In genomic region chr9:86466990-86467870, GRCm38 (mm10) we compare ENCODE assay signal across 8 mouse cellular contexts. TPM values are rescaled to one million over a fixed set of nuclear protein-coding genes. Genes with fewer than 3 reads are reported as not detected.
A peak's percentile ranks its signal among the peaks of the same experiment; 100 is the strongest.
DNase-seq lines count a peak whose midpoint lies in the region; ATAC-seq and TF ChIP-seq lines count a peak whose summit lies in the region.

Dop1a (plus strand) TSS chr9:86467154.

- peak; percentile 93 for TF ChIP-seq POLR2A in brain, embryonic 14.5 days (IDR thresholded peaks at IDR 0.05; ENCODE audit: borderline replicate concordance, extremely low read depth, insufficient read depth, insufficient read length, poor library complexity, severe bottlenecking)

- H3K27ac ChIP-seq in heart, embryonic 11.5 days (ENCODE audit: low read depth, low read length), result peak within 1 kb of the TSS; percentile 46; the same call in 1 of the 2 replicates
- peak within 1 kb of the TSS; percentile 62 for H3K27ac ChIP-seq in kidney, postnatal 0 days
- H3K27ac ChIP-seq in liver, embryonic 13.5 days, result peak within 1 kb of the TSS; percentile 82
- H3K27ac ChIP-seq in stomach, embryonic 16.5 days (ENCODE audit: low read length), result peak within 1 kb of the TSS; percentile 90

- peak; percentile 97 for DNase-seq in brain, embryonic 14.5 days (ENCODE audit: low read depth)
- DNase-seq in kidney, postnatal 0 days (ENCODE audit: low spot score), result peak; percentile 92
- DNase-seq in liver, embryonic 13.5 days, result peak; percentile 82
- DNase-seq in neural tube, embryonic 10.5 days (ENCODE audit: extremely low spot score, low spot score), result peak; percentile 90

- peak within 1 kb of the TSS; percentile 69 for H3K4me3 ChIP-seq in C2C12 (ENCODE audit: insufficient read depth, poor library complexity, severe bottlenecking)
- peak within 1 kb of the TSS; percentile 91 for H3K4me3 ChIP-seq in erythroblast, embryonic 14.5 days (replicated peaks)
- peak within 1 kb of the TSS; percentile 92 for H3K4me3 ChIP-seq in heart, embryonic 11.5 days (ENCODE audit: low read depth, low read length)
- peak within 1 kb of the TSS; percentile 90 for H3K4me3 ChIP-seq in kidney, postnatal 0 days (replicated peaks; ENCODE audit: low read depth, low read length)
- H3K4me3 ChIP-seq in liver, embryonic 13.5 days (replicated peaks), result peak within 1 kb of the TSS; percentile 89
- H3K4me3 ChIP-seq in stomach, embryonic 16.5 days (replicated peaks; ENCODE audit: low read length), result peak within 1 kb of the TSS; percentile 79

- H3K79me2 ChIP-seq in C2C12 (ENCODE audit: control insufficient read depth, insufficient read depth), result peaks cover 43% of the 10 kb centered on the region

- TF ChIP-seq CTCF in C2C12 (IDR thresholded peaks at IDR 0.05; ENCODE audit: control insufficient read depth, insufficient read depth, insufficient read length), result peak; percentile 97
- peak; percentile 93 for TF ChIP-seq CTCF in brain, embryonic 14.5 days (IDR thresholded peaks at IDR 0.05; ENCODE audit: borderline replicate concordance, extremely low read depth, insufficient read depth, insufficient read length)
- TF ChIP-seq CTCF in kidney, postnatal 0 days (IDR thresholded peaks at IDR 0.05; ENCODE audit: low read depth), result peak; percentile 78

- ATAC-seq in heart, embryonic 11.5 days (replicated peaks; ENCODE audit: insufficient number of reproducible peaks, low FRiP score, low TSS enrichment), result peak; percentile 93
- peak; percentile 93 for ATAC-seq in kidney, postnatal 0 days (replicated peaks; ENCODE audit: low FRiP score, low read depth)
- ATAC-seq in liver, embryonic 13.5 days (ENCODE audit: low read depth), result peak; percentile 93
- peak; percentile 94 for ATAC-seq in stomach, embryonic 16.5 days (ENCODE audit: insufficient read depth, low FRiP score)

- no peaks in the 10 kb centered on the region for H3K27me3 ChIP-seq in C2C12 (ENCODE audit: control insufficient read depth, insufficient read depth, insufficient read length)
- H3K27me3 ChIP-seq in erythroblast, embryonic 14.5 days (ENCODE audit: control insufficient read depth), result peaks cover 2% of the 10 kb centered on the region; the same call in 1 of the 2 replicates
- peaks cover 3% of the 10 kb centered on the region; the same call in 1 of the 2 replicates for H3K27me3 ChIP-seq in heart, embryonic 11.5 days (ENCODE audit: control insufficient read depth, insufficient read depth, low read length)
- no peaks in the 10 kb centered on the region for H3K27me3 ChIP-seq in kidney, postnatal 0 days (ENCODE audit: insufficient read depth, low read length)
- peaks cover 4% of the 10 kb centered on the region; the same call in 1 of the 2 replicates for H3K27me3 ChIP-seq in liver, embryonic 13.5 days
- no peaks in the 10 kb centered on the region for H3K27me3 ChIP-seq in stomach, embryonic 16.5 days (ENCODE audit: control insufficient read depth, insufficient read depth, low read length)

- no peaks in the 10 kb centered on the region for H3K36me3 ChIP-seq in C2C12 (ENCODE audit: control insufficient read depth, insufficient read depth)
- no peaks in the 10 kb centered on the region for H3K36me3 ChIP-seq in erythroblast, embryonic 14.5 days (ENCODE audit: control insufficient read depth)
- no peaks in the 10 kb centered on the region for H3K36me3 ChIP-seq in heart, embryonic 11.5 days (ENCODE audit: control insufficient read depth, insufficient read depth, low read length)
- no peaks in the 10 kb centered on the region for H3K36me3 ChIP-seq in kidney, postnatal 0 days (ENCODE audit: insufficient read depth, low read length)
- H3K36me3 ChIP-seq in liver, embryonic 13.5 days, result no peaks in the 10 kb centered on the region
- H3K36me3 ChIP-seq in stomach, embryonic 16.5 days (ENCODE audit: control insufficient read depth, insufficient read depth, low read length), result no peaks in the 10 kb centered on the region

- no peaks in the 10 kb centered on the region for H3K9me3 ChIP-seq in erythroblast, embryonic 14.5 days (ENCODE audit: control insufficient read depth, low read length)
- H3K9me3 ChIP-seq in heart, embryonic 11.5 days (replicated peaks; ENCODE audit: control insufficient read depth, low read length), result no peaks in the 10 kb centered on the region
- no peaks in the 10 kb centered on the region for H3K9me3 ChIP-seq in kidney, postnatal 0 days (replicated peaks; ENCODE audit: low read length)
- H3K9me3 ChIP-seq in liver, embryonic 13.5 days (replicated peaks), result no peaks in the 10 kb centered on the region
- H3K9me3 ChIP-seq in stomach, embryonic 16.5 days (replicated peaks; ENCODE audit: control insufficient read depth, low read length), result no peaks in the 10 kb centered on the region

- peak within 1 kb of the TSS; percentile 90 for H3K9ac ChIP-seq in heart, embryonic 11.5 days (ENCODE audit: low read depth, low read length)
- peak within 1 kb of the TSS; percentile 78 for H3K9ac ChIP-seq in kidney, postnatal 0 days (ENCODE audit: low read depth, low read length)
- H3K9ac ChIP-seq in liver, embryonic 13.5 days, result peak within 1 kb of the TSS; percentile 91
- peak within 1 kb of the TSS; percentile 93 for H3K9ac ChIP-seq in stomach, embryonic 16.5 days (ENCODE audit: low read length)

- H3K4me1 ChIP-seq in erythroblast, embryonic 14.5 days (ENCODE audit: control insufficient read depth), result peaks cover 39% of the 10 kb centered on the region
- H3K4me1 ChIP-seq in heart, embryonic 11.5 days (ENCODE audit: control insufficient read depth, insufficient read depth, low read length), result no peaks in the 10 kb centered on the region
- no peaks in the 10 kb centered on the region for H3K4me1 ChIP-seq in kidney, postnatal 0 days (replicated peaks; ENCODE audit: insufficient read depth, low read length)
- H3K4me1 ChIP-seq in liver, embryonic 13.5 days (replicated peaks), result peaks cover 31% of the 10 kb centered on the region
- peaks cover 8% of the 10 kb centered on the region; the same call in 1 of the 2 replicates for H3K4me1 ChIP-seq in stomach, embryonic 16.5 days (ENCODE audit: control insufficient read depth, insufficient read depth, low read length)

- H3ac ChIP-seq in C2C12 (ENCODE audit: control insufficient read depth, insufficient read length, low read depth), result peak within 1 kb of the TSS; percentile 92

- WGBS in heart, embryonic 11.5 days (ENCODE audit: insufficient replicate concordance), result under 1% methylated on average over 72 of the region's 93 CpGs
- under 1% methylated on average over 82 of the region's 93 CpGs for WGBS in kidney, postnatal 0 days
- under 1% methylated on average over 89 of the region's 93 CpGs for WGBS in liver, embryonic 13.5 days (ENCODE audit: insufficient replicate concordance)
- WGBS in stomach, embryonic 16.5 days, result under 1% methylated on average over 82 of the region's 93 CpGs

- H3K4me2 ChIP-seq in heart, embryonic 11.5 days, result peak within 1 kb of the TSS; percentile 81
- peak within 1 kb of the TSS; percentile 92 for H3K4me2 ChIP-seq in kidney, postnatal 0 days (ENCODE audit: low read length)
- H3K4me2 ChIP-seq in liver, embryonic 13.5 days, result peak within 1 kb of the TSS; percentile 92
- H3K4me2 ChIP-seq in stomach, embryonic 16.5 days (ENCODE audit: low read depth, low read length), result peak within 1 kb of the TSS; percentile 66

- peaks cover 12% of the 10 kb centered on the region for H3K79me3 ChIP-seq in C2C12 (ENCODE audit: low read depth)

TF ChIP-seq in C2C12, 6 proteins besides CTCF, POLR2A, EP300 and RAD21:
- TF ChIP-seq MAX (IDR thresholded peaks at IDR 0.05) (peak; percentile 85), FOSL1 (IDR thresholded peaks at IDR 0.05; ENCODE audit: insufficient read depth, low read length, poor library complexity, severe bottlenecking) (no peak)

RNA-seq across cellular contexts. Expression of gene Dop1a, which starts in this region (rescaled TPM):
- 3.0 TPM for polyA plus RNA-seq in C2C12 (2012; fragmentation: generic; extraction: Trizol)
- polyA plus RNA-seq in brain, embryonic 14.5 days (2012; rRNA removed), result 37.1 and 47.3 TPM in 2 replicates
- 0.15 and 0.33 TPM in 2 replicates for polyA plus RNA-seq in erythroblast, embryonic 14.5 days (2012)
- polyA plus RNA-seq in heart, embryonic 11.5 days (2014; fragmentation: Nextera tagmentation; extraction: Ambion mirVana), result 10.5 and 14.1 TPM in 2 replicates
- 7.5 and 9.7 TPM in 2 replicates for polyA plus RNA-seq in kidney, postnatal 0 days (2015; fragmentation: Nextera tagmentation; extraction: Ambion mirVana)
- polyA plus RNA-seq in liver, embryonic 13.5 days (2015; fragmentation: Nextera tagmentation; extraction: Ambion mirVana), result 4.1 TPM in 2 replicates
- polyA plus RNA-seq in stomach, embryonic 16.5 days (2015; fragmentation: Nextera tagmentation; extraction: Ambion mirVana), result 13.9 and 16.1 TPM in 2 replicates

Comparison
In these comparisons a context has a peak if more than half of its experiments do, and no peak if none do; other contexts are left out.
1. Peak in every context shown above with its lines: DNase-seq, ATAC-seq, H3K4me3 ChIP-seq and H3K27ac ChIP-seq.